30 mouse cellular contexts compared by ENCODE assay signal in genomic region chr16:79336416-79336815, GRCm38 (mm10).
DNase-seq lines count a peak whose midpoint lies in the region; ATAC-seq and TF ChIP-seq lines count a peak whose summit lies in the region.
"Had no signal": no experiment of that assay in that cellular context is flagged by ENCODE, and none has a peak within 500 bp of the region (broad histone marks: within the 10 kb centered on the region; RNA-seq: fewer than 3 reads in every experiment).

No protein-coding gene starts in this region.

- H3K36me3 ChIP-seq in hindbrain, postnatal 0 days (ENCODE audit: insufficient read depth, low read length) = no peaks in the 10 kb centered on the region
- no peaks in the 10 kb centered on the region for H3K36me3 ChIP-seq in hindbrain, embryonic 11.5 days (ENCODE audit: control insufficient read depth, insufficient read depth, low read length)
- H3K36me3 ChIP-seq: embryonic facial prominence, embryonic 10.5 days; embryonic facial prominence, embryonic 15.5 days; G1E; hindbrain, embryonic 13.5 days; kidney, embryonic 15.5 days; liver, embryonic 13.5 days; midbrain, embryonic 13.5 days; neural tube, embryonic 15.5 days had no signal

- no peak overlapping the region for H3K27ac ChIP-seq in hindbrain, postnatal 0 days
- no peak overlapping the region for H3K27ac ChIP-seq in hindbrain, embryonic 11.5 days (ENCODE audit: low read depth, low read length)
- H3K27ac ChIP-seq: embryonic facial prominence, embryonic 10.5 days; embryonic facial prominence, embryonic 15.5 days; forebrain, embryonic 13.5 days; hindbrain, embryonic 13.5 days; kidney, embryonic 15.5 days; left cerebral cortex, adult 2 months; liver, embryonic 13.5 days; midbrain, embryonic 13.5 days; neural tube, embryonic 15.5 days had no signal

- ATAC-seq in hindbrain, postnatal 0 days = no peak
- ATAC-seq in hindbrain, embryonic 11.5 days (ENCODE audit: low FRiP score) = no peak
- ATAC-seq in megakaryocyte-erythroid progenitor cell, adult 5-6 weeks (replicated peaks; ENCODE audit: low FRiP score, low TSS enrichment, poor library complexity, severe bottlenecking) = no peak
- ATAC-seq: forebrain, embryonic 13.5 days; lung, postnatal 0 days; midbrain, embryonic 13.5 days; Patski had no signal

- H3K27me3 ChIP-seq in hindbrain, postnatal 0 days (ENCODE audit: insufficient read depth, low read length) = no peaks in the 10 kb centered on the region
- H3K27me3 ChIP-seq in hindbrain, embryonic 11.5 days (ENCODE audit: control insufficient read depth, insufficient read depth, low read length) = no peaks in the 10 kb centered on the region
- H3K27me3 ChIP-seq: embryonic facial prominence, embryonic 15.5 days; forebrain, embryonic 13.5 days; hindbrain, embryonic 13.5 days; kidney, embryonic 15.5 days; liver, embryonic 13.5 days; megakaryocyte, embryonic 14.5 days; midbrain, embryonic 13.5 days; neural tube, embryonic 15.5 days; Patski had no signal

- no peaks in the 10 kb centered on the region for H3K9me3 ChIP-seq in hindbrain, postnatal 0 days (ENCODE audit: low read length)
- H3K9me3 ChIP-seq in hindbrain, embryonic 11.5 days (ENCODE audit: control insufficient read depth, low read length) = no peaks in the 10 kb centered on the region
- H3K9me3 ChIP-seq: embryonic facial prominence, embryonic 10.5 days; embryonic facial prominence, embryonic 15.5 days; forebrain, embryonic 13.5 days; G1E; hindbrain, embryonic 13.5 days; kidney, embryonic 15.5 days; liver, embryonic 13.5 days; midbrain, embryonic 13.5 days; neural tube, embryonic 15.5 days had no signal

- H3K4me1 ChIP-seq in hindbrain, postnatal 0 days (ENCODE audit: insufficient read depth, low read length) = no peaks in the 10 kb centered on the region
- no peaks in the 10 kb centered on the region for H3K4me1 ChIP-seq in hindbrain, embryonic 11.5 days (replicated peaks; ENCODE audit: control insufficient read depth, insufficient read depth, low read length)
- H3K4me1 ChIP-seq: embryonic facial prominence, embryonic 10.5 days; embryonic facial prominence, embryonic 15.5 days; forebrain, embryonic 13.5 days; hindbrain, embryonic 13.5 days; kidney, embryonic 15.5 days; liver, embryonic 13.5 days; megakaryocyte, embryonic 14.5 days; midbrain, embryonic 13.5 days; neural tube, embryonic 15.5 days had no signal

- peak; percentile 17 for DNase-seq in hindbrain, postnatal 0 days (ENCODE audit: low spot score)
- no peak for DNase-seq in hindbrain, embryonic 11.5 days (ENCODE audit: low spot score)
- peak; percentile 50 for DNase-seq in cerebellum, adult 11-12 months
- peak; percentile 64 for DNase-seq in cerebellum, adult 9-11 months
- DNase-seq in adrenal gland, postnatal 4 days (ENCODE audit: low spot score in 2 of 2) = no peak
- DNase-seq in adrenal gland, adult 2 months = no peak
- DNase-seq: adrenal gland, postnatal 14 days; gastrocnemius, postnatal 10 days; heart, postnatal 14 days; kidney, adult 11 months; kidney, postnatal 25 days; liver, embryonic 13.5 days; lung, adult 18-20 months; lung, postnatal 4 days; retina, postnatal 1 day; right cerebral cortex, postnatal 14 days; thymus, postnatal 14 days had no signal

- H3K4me3 ChIP-seq in hindbrain, postnatal 0 days (ENCODE audit: low read length) = no peak overlapping the region
- H3K4me3 ChIP-seq in hindbrain, embryonic 11.5 days (ENCODE audit: low read depth, low read length) = no peak overlapping the region
- H3K4me3 ChIP-seq: embryonic facial prominence, embryonic 10.5 days; embryonic facial prominence, embryonic 15.5 days; forebrain, embryonic 13.5 days; hindbrain, embryonic 13.5 days; kidney, embryonic 15.5 days; left cerebral cortex, adult 2 months; liver, embryonic 13.5 days; megakaryocyte, embryonic 14.5 days; midbrain, embryonic 13.5 days; neural tube, embryonic 15.5 days had no signal

- TF ChIP-seq CTCF in hindbrain, postnatal 0 days (IDR thresholded peaks at IDR 0.05; ENCODE audit: low read depth) = no peak

- H3K4me2 ChIP-seq in hindbrain, postnatal 0 days (ENCODE audit: low read depth, low read length) = no peak overlapping the region
- no peak overlapping the region for H3K4me2 ChIP-seq in hindbrain, embryonic 11.5 days (replicated peaks; ENCODE audit: low read depth, low read length)
- H3K4me2 ChIP-seq: embryonic facial prominence, embryonic 15.5 days; forebrain, embryonic 13.5 days; hindbrain, embryonic 13.5 days; kidney, embryonic 15.5 days; liver, embryonic 13.5 days; midbrain, embryonic 13.5 days; neural tube, embryonic 15.5 days had no signal

- H3K9ac ChIP-seq in hindbrain, postnatal 0 days (replicated peaks; ENCODE audit: low read length) = no peak overlapping the region
- no peak overlapping the region for H3K9ac ChIP-seq in hindbrain, embryonic 11.5 days (ENCODE audit: low read depth, low read length)
- H3K9ac ChIP-seq: embryonic facial prominence, embryonic 15.5 days; forebrain, embryonic 13.5 days; hindbrain, embryonic 13.5 days; kidney, embryonic 15.5 days; liver, embryonic 13.5 days; midbrain, embryonic 13.5 days; neural tube, embryonic 15.5 days had no signal

- 63% methylated on average over 2 of the region's 2 CpGs for whole genome bisulfite sequencing in hindbrain, postnatal 0 days
- 70% methylated on average over 2 of the region's 2 CpGs for WGBS in hindbrain, embryonic 11.5 days

Comparison
In these comparisons a context has a peak if more than half of its experiments do, and no peak if none do; other contexts are left out.
1. DNase-seq: peak in hindbrain, postnatal 0 days (single experiment), cerebellum, adult 11-12 months (single experiment) and cerebellum, adult 9-11 months (single experiment); none in hindbrain, embryonic 11.5 days (single experiment), adrenal gland, postnatal 4 days (0 of 2) and adrenal gland, adult 2 months (single experiment).